14 mouse cellular contexts compared by ENCODE assay signal in genomic region chr2:22250462-22250861, GRCm38 (mm10). TPM values are rescaled to one million over a fixed set of nuclear protein-coding genes. Genes with fewer than 3 reads are reported as not detected.
"Had no signal": no experiment of that assay in that cellular context is flagged by ENCODE, and none has a peak within 500 bp of the region (broad histone marks: within the 10 kb centered on the region; RNA-seq: fewer than 3 reads in every experiment).

No protein-coding gene starts in this region.

- H3K36me3 ChIP-seq: kidney, embryonic 15.5 days; limb, embryonic 13.5 days; neural tube, embryonic 13.5 days had no signal

- H3K27ac ChIP-seq: kidney, embryonic 15.5 days; limb, embryonic 13.5 days; liver, embryonic 14.5 days had no signal

- DNase-seq: kidney, postnatal 14 days; left cerebral cortex, postnatal 4 days; lung, adult 18-20 months; right cerebral cortex, postnatal 25 days; thymus, postnatal 4 days had no signal

- H3K4me1 ChIP-seq: kidney, embryonic 15.5 days; limb, embryonic 13.5 days; neural tube, embryonic 13.5 days had no signal

- H3K9me3 ChIP-seq: kidney, embryonic 15.5 days; limb, embryonic 13.5 days; neural tube, embryonic 13.5 days had no signal

- H3K4me3 ChIP-seq: kidney, embryonic 15.5 days; limb, embryonic 13.5 days; neural tube, embryonic 13.5 days had no signal

- H3K9ac ChIP-seq: kidney, embryonic 15.5 days; limb, embryonic 13.5 days; liver, embryonic 14.5 days; neural tube, embryonic 13.5 days had no signal

- H3K27me3 ChIP-seq: kidney, embryonic 15.5 days; limb, embryonic 13.5 days; neural tube, embryonic 13.5 days had no signal

- H3K4me2 ChIP-seq: kidney, embryonic 15.5 days; limb, embryonic 13.5 days; neural tube, embryonic 13.5 days had no signal

RNA-seq across cellular contexts. Expression of gene Myo3a, which starts 23.2 kb away (rescaled TPM):
- total RNA-seq: liver, adult 2 months; megakaryocyte-erythroid progenitor cell, adult 5-6 weeks had no signal
- polyA plus RNA-seq: large intestine, adult 2 months; limb, embryonic 13.5 days; liver, adult 2 months; liver, embryonic 14.5 days; lung, embryonic 16.5 days; neural tube, embryonic 13.5 days; small intestine, adult 2 months had no signal
